Mouse (Mus musculus) lung, postnatal 0 days (tissue): ENCODE data around the gene Vamp9. TPM values are rescaled to one million over a fixed set of nuclear protein-coding genes. Genes with fewer than 3 reads are reported as not detected.

ENCODE experiments used
- ATAC-seq: fragments of 200-750 bp; cut with Nextera tagmentation; 2 replicates; pipeline ENCODE4 v1.8.0; 2017; ENCODE audit warnings: moderate library complexity
- DNase-seq: peaks from one replicate; pipeline ENCODE4 v3.0.0-alpha.2; 2016; ENCODE audit warnings: low spot score
- H3K27ac ChIP-seq: fragments of 300-500 bp; sonication (generic); 2 replicates; pipeline ENCODE4 v1.5.1; 2014; ENCODE audit warnings: antibody characterized with exemption, mild to moderate bottlenecking, low read length, mixed read lengths
- H3K27me3 ChIP-seq: fragments of 300-500 bp; sonication (generic); replicated peaks from 2 replicates; pipeline ENCODE4 v1.6.1; 2014; ENCODE audit warnings: low read length, mixed read lengths; ENCODE audit not compliant: insufficient read depth
- H3K36me3 ChIP-seq: fragments of 300-500 bp; sonication (generic); 2 replicates; pipeline ENCODE4 v1.6.1; 2014; ENCODE audit warnings: low read length, mixed read lengths; ENCODE audit not compliant: insufficient read depth
- H3K4me1 ChIP-seq: fragments of 300-500 bp; sonication (generic); 2 replicates; pipeline ENCODE4 v1.6.1; 2014; ENCODE audit warnings: antibody characterized with exemption, low read depth, low read length, mixed read lengths; ENCODE audit not compliant: insufficient read depth
- H3K4me2 ChIP-seq: fragments of 300-500 bp; sonication (generic); replicated peaks from 2 replicates; pipeline ENCODE4 v1.6.1; 2014; ENCODE audit warnings: low read depth, mild to moderate bottlenecking, low read length, moderate library complexity, mixed read lengths
- H3K4me3 ChIP-seq: fragments of 300-500 bp; sonication (generic); 2 replicates; pipeline ENCODE4 v1.5.1; 2014; ENCODE audit warnings: low read depth, low read length
- H3K9ac ChIP-seq: fragments of 300-500 bp; sonication (generic); replicated peaks from 2 replicates; pipeline ENCODE4 v1.6.1; 2014; ENCODE audit warnings: low read depth, mild to moderate bottlenecking
- H3K9me3 ChIP-seq: fragments of 300-500 bp; sonication (generic); 2 replicates; pipeline ENCODE4 v1.6.1; 2016; ENCODE audit warnings: low read length, mixed read lengths
- CTCF ChIP-seq: IDR thresholded peaks from 2 replicates; pipeline ENCODE4 v1.5.1; 2016; ENCODE audit warnings: antibody characterized with exemption, mild to moderate bottlenecking
- EP300 ChIP-seq: IDR thresholded peaks from 2 replicates; pipeline ENCODE4 v1.6.1; 2016; ENCODE audit warnings: antibody characterized with exemption, mild to moderate bottlenecking, control low read depth
- WGBS: fragments of 180-500 bp; shearing (Covaris S2); extraction: QIAGEN DNeasy Blood & Tissue Kit; methylation state at CpG from one replicate; pipeline ENCODE4 v1.1.7; 2014; 5-methylcytosine and 5-hydroxymethylcytosine counted together
- polyA plus RNA-seq: library from polyadenylated mRNA; unstranded; fragments of >200 nt; fragmentation: Nextera tagmentation; extraction: Ambion mirVana; gene quantifications from 2 replicates; pipeline ENCODE4 v1.2.1, GENCODE M21; 2015

The Vamp9 gene
- polyA plus RNA-seq, 1 experiment from 2014 or later = not detected

- Histone ChIP-seq H3K4me1 (peaks cover 4% of the 10 kb centered on the region; the same call in 1 of the 2 replicates), H3K4me2 (peak overlapping the region; percentile 72), H3K9me3 (no peaks in the 10 kb centered on the region), H3K27me3 (no peaks in the 10 kb centered on the region), H3K9ac (0 out of 2 replicates have a peak overlapping the region, but pooled peaks have one; percentile 8), H3K4me3 (peak overlapping the region; percentile 84), H3K27ac (no peak overlapping the region), H3K36me3 (no peaks in the 10 kb centered on the region)
- no peak for TF ChIP-seq CTCF
- no peak for TF ChIP-seq EP300
- 4% methylated on average over 8 of the region's 8 CpGs for WGBS
- DNase-seq (no peak), ATAC-seq (no peak)
Observed at GRCm38 (mm10) chr5:99976334-99976955, 70.4 kb downstream of the Vamp9 start.

- no peaks in the 10 kb centered on the region for H3K27me3 ChIP-seq
- WGBS = 0% methylated on average over 38 of the region's 50 CpGs
- H3K4me1 ChIP-seq = peaks cover 4% of the 10 kb centered on the region; the same call in 1 of the 2 replicates
- peak overlapping the region; percentile 72 for H3K4me2 ChIP-seq
- TF ChIP-seq EP300 (no peak), CTCF (no peak)
- ATAC-seq = peak; percentile 40
- peak overlapping the region; percentile 84 for H3K4me3 ChIP-seq
- peak overlapping the region; percentile 96 for H3K27ac ChIP-seq
- no peaks in the 10 kb centered on the region for H3K36me3 ChIP-seq
- peak; percentile 93 for DNase-seq
- H3K9me3 ChIP-seq = no peaks in the 10 kb centered on the region
- peak overlapping the region; percentile 68 for H3K9ac ChIP-seq
Observed at GRCm38 (mm10) chr5:99977516-99978301, 71.7 kb downstream of the Vamp9 start.

GRCm38 (mm10) chr5:99978699-99979442 is 72.8 kb downstream of the Vamp9 start, which contains the start of the genes Hnrnpd and 4930524J08Rik:
TSS of gene Hnrnpd (minus strand) at chr5:99978938.
TSS of gene 4930524J08Rik (plus strand) at chr5:99979061.
- no peaks in the 10 kb centered on the region for H3K27me3 ChIP-seq
- H3K36me3 ChIP-seq = no peaks in the 10 kb centered on the region
- peak within 1 kb of the TSS; percentile 96 for H3K27ac ChIP-seq
- ATAC-seq (peak; percentile 97), DNase-seq (peak; percentile 98)
- H3K4me1 ChIP-seq = peaks cover 3% of the 10 kb centered on the region; the same call in 1 of the 2 replicates
- 4% methylated on average over 64 of the region's 97 CpGs for WGBS
- no peak for TF ChIP-seq CTCF
- H3K4me2 ChIP-seq = peak within 1 kb of the TSS; percentile 72
- peak within 1 kb of the TSS; percentile 84 for H3K4me3 ChIP-seq
- H3K9me3 ChIP-seq = no peaks in the 10 kb centered on the region
- H3K9ac ChIP-seq = peak within 1 kb of the TSS; percentile 68

GRCm38 (mm10) chr5:99983452-99984061 is 77.5 kb downstream of the Vamp9 start:
- no peaks in the 10 kb centered on the region for H3K9me3 ChIP-seq
- no peak overlapping the region for H3K4me2 ChIP-seq
- no peaks in the 10 kb centered on the region for H3K27me3 ChIP-seq
- no peak overlapping the region for H3K4me3 ChIP-seq
- no peaks in the 10 kb centered on the region for H3K36me3 ChIP-seq
- DNase-seq (no peak), ATAC-seq (no peak)
- no peak for TF ChIP-seq EP300
- TF ChIP-seq CTCF = no peak
- WGBS = 68% methylated on average over 9 of the region's 9 CpGs
- H3K4me1 ChIP-seq = no peaks in the 10 kb centered on the region
- no peak overlapping the region for H3K27ac ChIP-seq
- no peak overlapping the region for H3K9ac ChIP-seq

- Histone ChIP-seq H3K4me1 (no peaks in the 10 kb centered on the region), H3K9me3 (no peaks in the 10 kb centered on the region), H3K9ac (no peak overlapping the region), H3K36me3 (no peaks in the 10 kb centered on the region), H3K27ac (no peak overlapping the region), H3K4me3 (no peak overlapping the region), H3K4me2 (no peak overlapping the region), H3K27me3 (no peaks in the 10 kb centered on the region)
- TF ChIP-seq EP300 (no peak), CTCF (no peak)
- ATAC-seq (no peak), DNase-seq (no peak)
- 69% methylated on average over 3 of the region's 3 CpGs for WGBS
Observed at GRCm38 (mm10) chr5:99994166-99994565, 88.1 kb downstream of the Vamp9 start.

- no peak overlapping the region for H3K4me3 ChIP-seq
- WGBS = 88% methylated on average over 3 of the region's 3 CpGs
- ATAC-seq (no peak), DNase-seq (no peak)
- H3K27ac ChIP-seq = no peak overlapping the region
- no peaks in the 10 kb centered on the region for H3K27me3 ChIP-seq
- no peaks in the 10 kb centered on the region for H3K36me3 ChIP-seq
- no peak overlapping the region for H3K9ac ChIP-seq
- no peaks in the 10 kb centered on the region for H3K4me1 ChIP-seq
- H3K9me3 ChIP-seq = no peaks in the 10 kb centered on the region
- no peak overlapping the region for H3K4me2 ChIP-seq
- no peak for TF ChIP-seq CTCF
- TF ChIP-seq EP300 = no peak
Observed at GRCm38 (mm10) chr5:99994680-99995079, 88.6 kb downstream of the Vamp9 start.
